Mouse (Mus musculus) duodenum, adult 2 months (tissue): ENCODE data around the gene Golgb1. TPM values are rescaled to one million over a fixed set of nuclear protein-coding genes. Genes with fewer than 3 reads are reported as not detected.

Experiments used
- polyA plus RNA-seq: library from polyadenylated mRNA; depleted of rRNA; stranded (reverse); fragments of >200 nt; gene quantifications from 2 replicates; pipeline ENCODE4 v1.2.3, GENCODE M21; 2012; ENCODE audit warnings: low replicate concordance; rRNA removed

The Golgb1 gene
- polyA plus RNA-seq: 31.9 and 35.1 TPM in 2 replicates

GRCm38 (mm10) chr16:36874583-36875275 lies at the start of gene Golgb1, which contains the start of gene Eaf2:
Gene Golgb1, plus strand, starts transcription at chr16:36875140.
Gene Eaf2, minus strand, starts transcription at chr16:36875003.

GRCm38 (mm10) chr16:36828054-36828786 lies 46.7 kb upstream of the Golgb1 start, which contains the start of gene Iqcb1:
Gene Iqcb1, plus strand, starts transcription at chr16:36828385.

GRCm38 (mm10) chr16:36934841-36935620 lies 60.1 kb downstream of the Golgb1 start, which contains the start of gene Hcls1:
Gene Hcls1, plus strand, starts transcription at chr16:36934983.

Other genes with a start within 250 kb of the Golgb1 start
- 0.20 and 0.49 TPM in 2 replicates for gene Cd86, start 209.1 kb upstream of the Golgb1 start, polyA plus RNA-seq
- 1.4 and 4.8 TPM in 2 replicates for gene Ildr1, start 181.2 kb upstream of the Golgb1 start, polyA plus RNA-seq
- gene Slc15a2, start 90.2 kb upstream of the Golgb1 start, polyA plus RNA-seq: 0.34 and 0.41 TPM in 2 replicates
- 0.09 and 0.40 TPM in 2 replicates for gene Iqcb1, start 46.8 kb upstream of the Golgb1 start, polyA plus RNA-seq
- 0.63 and 0.88 TPM in 2 replicates for gene Eaf2, start 137 bp upstream of the Golgb1 start, polyA plus RNA-seq
- gene Hcls1, start 59.8 kb downstream of the Golgb1 start, polyA plus RNA-seq: 5.3 and 11.2 TPM in 2 replicates
- gene Fbxo40, start 115.3 kb downstream of the Golgb1 start, polyA plus RNA-seq: 0.04 and 0.05 TPM in 2 replicates
- gene Polq, start 136.6 kb downstream of the Golgb1 start, polyA plus RNA-seq: 0.02 and 0.14 TPM in 2 replicates